Mouse (Mus musculus) T-helper 1 cell (primary cell): ENCODE results near the gene Cdk8.

Experiments
- in situ Hi-C: fragments of 300-600 bp; cut with MboI, MseI; formaldehyde crosslinking; loops from one replicate; pipeline ENCODE4 v1.15.1; 2025; ENCODE audit warnings: high pct_unique_total_duplicates

Cdk8 gene

DNA sequence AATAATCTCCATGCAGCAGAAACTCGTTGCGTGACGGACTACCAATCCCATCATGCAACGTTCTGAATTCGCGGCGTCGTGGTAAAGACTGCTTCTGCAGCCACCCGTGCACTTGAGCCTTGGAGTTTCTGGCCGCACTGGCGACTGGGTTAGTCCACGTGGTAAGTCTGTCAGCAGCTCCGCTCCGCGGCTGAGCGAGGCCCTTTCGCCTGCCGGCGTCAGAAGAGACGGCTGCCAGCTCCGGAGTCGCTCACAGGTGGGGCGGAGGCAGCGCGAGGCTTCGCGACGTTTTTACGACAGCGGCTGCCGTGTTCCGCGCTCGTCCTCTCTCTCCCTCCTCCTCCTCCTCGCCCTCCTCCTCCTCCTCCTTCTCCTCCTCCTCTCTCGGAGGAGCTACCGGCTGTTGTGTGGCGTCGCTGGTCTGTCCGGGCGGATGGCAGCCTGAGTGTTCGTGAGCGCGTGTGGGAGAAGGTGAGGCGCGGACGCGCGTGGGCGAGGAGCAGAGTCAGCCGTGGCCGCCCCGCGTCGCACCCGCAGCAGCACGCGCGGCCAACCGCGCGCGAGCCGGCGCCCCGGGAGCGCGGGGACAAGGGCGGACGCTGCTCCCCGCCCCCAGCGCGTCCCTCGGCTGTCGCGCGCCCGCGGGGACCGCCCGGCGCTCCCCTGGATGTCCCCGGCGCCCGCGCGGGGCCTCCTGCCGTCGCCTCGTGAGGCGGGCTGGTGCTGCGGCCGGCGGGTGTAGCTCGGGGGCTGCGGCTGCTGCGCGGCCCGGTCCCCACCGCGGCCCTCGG is at the start of gene Cdk8:
Cdk8 (plus strand) TSS at position 367 of the 791 bp plus-strand sequence.
- in situ Hi-C loops, result loop anchor here (25.0 kb wide), 1 partner anchor 856 kb away; the partner anchor contains the start of genes Lnx2 and Polr1d

DNA sequence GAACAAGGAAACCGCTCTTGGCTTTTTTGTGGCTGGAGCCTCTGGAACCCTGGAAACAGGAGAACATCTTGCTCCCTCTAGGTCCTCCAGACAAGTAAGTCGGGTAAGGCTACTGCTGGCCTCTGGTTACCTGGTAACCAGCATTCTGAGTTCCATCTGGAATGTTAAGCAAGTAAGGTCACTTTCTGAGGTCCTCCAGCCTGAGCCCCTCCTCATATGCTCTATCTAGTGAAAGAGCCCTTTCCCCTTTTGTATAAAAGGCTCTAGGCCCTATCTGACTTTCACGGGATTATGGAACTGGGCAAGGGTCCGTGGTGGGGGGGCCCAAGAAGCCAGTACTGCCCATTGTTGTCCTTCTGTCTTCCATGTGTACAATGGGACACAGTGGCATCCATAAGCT is 45.8 kb upstream of the Cdk8 start, which contains the start of gene 1700001J03Rik:
1700001J03Rik (minus strand) TSS at position 101 of the 400 bp plus-strand sequence.
- in situ Hi-C loops, result loop anchor here (5.0 kb wide), 1 partner anchor 117 kb away; no protein-coding TSS in a partner anchor

DNA sequence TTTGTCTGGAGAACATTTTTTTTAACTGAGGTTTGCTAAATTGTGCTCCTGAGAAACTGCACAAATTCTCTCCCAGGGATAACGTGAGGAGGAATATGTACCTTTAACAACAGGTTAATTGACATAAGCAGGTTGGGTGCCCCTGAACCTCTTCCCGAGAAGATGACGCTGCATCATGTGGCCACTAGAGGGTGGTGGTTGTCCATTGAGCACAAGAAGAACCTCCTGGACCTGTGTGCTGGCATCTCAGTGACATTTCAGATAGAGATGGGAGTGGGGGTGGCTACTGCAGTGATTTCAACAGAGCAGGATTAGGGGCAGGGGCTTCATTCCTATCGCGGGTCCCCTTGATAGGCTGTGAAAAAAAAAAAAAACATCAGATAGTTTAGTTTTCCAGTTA is 43.6 kb upstream of the Cdk8 start:
- in situ Hi-C loops, result loop anchor here (5.0 kb wide), 1 partner anchor 115 kb away; no protein-coding TSS in a partner anchor

DNA sequence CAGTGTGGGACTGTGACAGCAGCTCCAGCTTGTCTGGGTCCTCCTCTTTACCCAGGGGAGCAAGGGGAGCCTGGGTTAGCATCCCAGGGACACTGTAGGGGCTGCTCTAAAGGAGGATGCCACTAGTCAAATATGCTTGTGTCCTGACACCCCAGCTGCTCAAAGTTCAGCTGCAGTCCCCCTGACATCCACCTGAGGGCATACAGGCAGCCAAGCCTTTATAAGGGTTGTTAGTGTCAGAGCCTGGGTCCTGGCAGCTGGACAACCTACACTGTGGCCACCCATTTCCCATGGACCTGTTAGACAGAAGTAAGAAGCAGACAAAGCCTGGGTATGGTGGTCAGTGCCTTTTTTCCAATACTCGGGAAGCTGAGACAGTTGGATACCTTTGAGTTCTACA is 42.9 kb upstream of the Cdk8 start:
- in situ Hi-C loops, result loop anchor here (5.0 kb wide), 1 partner anchor 114 kb away; no protein-coding TSS in a partner anchor

DNA sequence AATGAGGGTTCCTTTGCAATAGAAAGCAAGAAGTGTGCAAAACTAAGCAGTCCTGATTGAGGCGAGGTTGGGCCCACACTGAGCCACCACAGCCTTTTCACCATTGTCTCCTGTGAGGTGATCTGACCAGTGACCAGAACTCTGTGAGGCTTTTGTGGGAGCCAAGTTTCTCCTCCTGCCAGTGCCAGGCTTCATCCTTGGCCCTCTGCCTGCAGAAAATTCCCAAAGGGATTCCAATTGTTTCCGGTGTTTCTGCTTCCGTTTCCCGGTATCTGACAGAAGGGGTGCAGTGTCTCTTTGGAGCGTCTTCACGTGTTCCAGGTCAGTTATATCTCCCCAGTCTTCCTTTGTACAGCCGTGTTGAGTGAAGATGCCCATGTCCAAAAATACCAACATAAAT is 42.3 kb upstream of the Cdk8 start:
- in situ Hi-C loops, result loop anchor here (5.0 kb wide), 1 partner anchor 114 kb away; no protein-coding TSS in a partner anchor

DNA sequence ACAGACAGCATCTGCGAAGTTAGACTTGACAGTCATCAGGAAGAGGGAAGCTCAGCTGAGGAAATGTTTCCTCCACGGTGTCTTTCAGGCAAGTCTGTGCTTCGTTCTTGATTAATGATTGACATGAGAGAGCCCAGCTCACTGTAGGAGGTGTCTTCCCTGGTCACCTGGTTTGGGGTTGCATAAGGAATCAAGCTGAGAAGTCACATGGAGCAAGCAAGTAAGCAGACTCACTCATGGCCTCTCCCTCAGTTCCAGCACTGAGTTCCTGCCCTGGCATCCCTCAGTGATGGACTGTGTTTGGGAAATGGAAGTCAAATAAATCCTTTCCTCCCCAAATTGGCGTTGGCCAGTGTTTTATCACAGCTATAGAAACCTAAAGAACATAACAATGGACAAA is 40.9 kb upstream of the Cdk8 start:
- in situ Hi-C loops, result no loop called here

DNA sequence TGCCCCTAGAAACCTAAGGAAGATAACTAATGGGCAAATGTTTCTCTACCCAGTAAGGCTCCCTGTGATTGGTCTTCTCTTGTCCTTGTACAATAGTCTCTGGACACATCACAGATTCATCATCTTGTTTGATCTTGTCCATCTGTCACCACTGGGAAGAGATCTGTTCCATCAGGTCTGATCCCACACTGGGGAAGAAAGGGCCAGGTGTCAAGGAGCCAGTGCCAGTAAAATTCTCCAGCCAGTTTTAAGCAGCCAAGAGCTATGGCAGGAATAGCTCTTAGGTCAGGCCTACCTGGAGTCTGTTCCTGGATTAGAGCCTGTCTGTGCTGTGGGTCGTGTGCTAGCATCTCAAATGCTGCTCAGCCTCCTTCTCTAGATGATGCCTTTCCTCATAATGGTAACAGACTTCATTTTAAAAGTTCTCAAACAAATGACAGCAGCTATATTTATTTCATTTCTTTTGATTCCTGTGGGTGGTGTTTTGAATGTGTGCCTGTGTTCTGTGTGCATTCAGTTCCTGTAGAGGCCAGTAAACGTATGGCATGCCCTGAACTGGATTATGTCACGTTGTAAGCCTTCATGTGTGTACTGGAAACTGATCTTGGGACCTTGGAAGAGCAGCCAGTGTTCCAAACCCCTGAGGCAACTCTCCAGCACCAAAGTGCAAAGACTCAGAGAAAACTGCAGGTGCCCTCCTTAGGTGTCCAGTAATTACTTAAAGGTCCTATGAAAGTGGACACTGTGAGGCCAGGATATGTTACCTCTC is 40.3 kb upstream of the Cdk8 start:
- in situ Hi-C loops, result no loop called here

DNA sequence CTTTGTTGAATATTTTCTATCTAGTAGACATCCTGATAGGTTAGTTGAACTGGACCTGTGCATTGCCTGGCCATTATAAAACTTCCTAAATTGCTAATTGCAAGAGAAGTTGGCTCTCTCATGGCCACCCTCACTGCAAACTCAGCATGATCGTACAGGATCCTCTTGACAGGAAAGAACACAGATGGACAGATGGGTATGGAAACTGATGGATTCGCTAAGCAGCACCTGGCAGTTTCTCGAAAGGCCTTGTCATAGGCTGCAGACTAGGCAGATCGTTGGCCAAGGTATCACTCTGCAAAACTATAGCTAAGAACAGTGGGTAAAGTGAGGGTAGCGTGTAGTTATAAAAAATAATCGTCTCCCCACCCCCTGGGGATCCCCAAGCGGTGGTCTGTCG is 37.7 kb upstream of the Cdk8 start:
- in situ Hi-C loops, result no loop called here

DNA sequence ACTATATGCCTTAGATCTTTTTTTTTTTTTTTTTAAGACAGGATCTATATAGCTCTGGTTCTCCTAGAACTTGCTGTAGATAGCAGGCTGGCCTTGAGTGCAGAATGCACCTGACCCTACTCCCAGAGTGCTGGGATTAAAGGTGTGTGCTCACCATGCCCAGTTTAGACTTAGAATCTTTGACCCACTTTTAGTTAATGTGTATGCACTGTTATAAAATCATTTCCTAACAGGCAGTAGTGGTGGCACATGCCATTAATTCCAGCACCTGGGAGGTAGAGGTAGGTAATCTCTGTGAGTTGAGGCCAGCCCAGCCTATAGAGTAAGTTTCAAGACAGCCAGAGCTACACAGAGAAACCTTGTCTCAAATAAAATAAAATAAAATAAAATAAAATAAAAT is 32.0 kb upstream of the Cdk8 start:
- in situ Hi-C loops, result no loop called here

DNA sequence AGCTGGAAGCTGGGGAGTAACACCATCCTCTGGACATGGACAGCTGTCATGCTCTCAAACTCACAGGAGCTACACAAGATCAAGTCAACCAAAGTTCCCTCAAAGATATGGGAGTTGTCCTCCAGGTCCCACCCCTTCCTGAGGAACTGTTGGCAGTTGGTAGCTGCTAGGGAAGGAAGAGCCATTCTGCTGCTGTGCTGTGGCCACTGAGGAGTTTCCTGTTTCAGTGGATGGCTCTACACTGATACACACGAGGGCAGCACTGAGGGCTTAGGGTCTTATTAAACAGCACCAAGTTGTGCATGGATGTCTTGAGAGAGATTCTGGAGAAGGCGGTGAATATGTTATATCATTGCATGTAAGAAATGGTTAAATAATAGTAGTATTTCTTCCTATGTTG is 31.5 kb upstream of the Cdk8 start:
- in situ Hi-C loops, result no loop called here

DNA sequence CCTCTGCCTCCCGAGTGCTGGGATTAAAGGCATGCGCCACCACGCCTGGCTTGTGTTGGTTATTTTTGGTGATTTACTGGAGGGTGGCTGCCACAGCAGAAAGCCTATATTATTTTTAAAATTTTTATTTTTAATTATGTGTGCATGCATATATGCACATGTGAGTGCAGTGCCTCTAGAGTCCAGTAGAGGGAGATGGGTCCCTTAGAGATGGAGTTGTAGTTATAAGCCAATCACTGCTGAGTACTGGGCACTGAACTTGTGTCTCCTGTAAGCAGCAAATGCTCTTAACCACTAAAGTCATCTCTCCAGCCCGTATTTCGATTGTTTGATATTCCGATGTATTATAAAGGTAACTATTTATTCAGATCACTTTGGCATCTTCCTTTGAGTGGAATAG is 30.4 kb upstream of the Cdk8 start:
- in situ Hi-C loops, result loop anchor here (25.0 kb wide), 1 partner anchor 587 kb away; the partner anchor contains the start of gene Usp12

DNA sequence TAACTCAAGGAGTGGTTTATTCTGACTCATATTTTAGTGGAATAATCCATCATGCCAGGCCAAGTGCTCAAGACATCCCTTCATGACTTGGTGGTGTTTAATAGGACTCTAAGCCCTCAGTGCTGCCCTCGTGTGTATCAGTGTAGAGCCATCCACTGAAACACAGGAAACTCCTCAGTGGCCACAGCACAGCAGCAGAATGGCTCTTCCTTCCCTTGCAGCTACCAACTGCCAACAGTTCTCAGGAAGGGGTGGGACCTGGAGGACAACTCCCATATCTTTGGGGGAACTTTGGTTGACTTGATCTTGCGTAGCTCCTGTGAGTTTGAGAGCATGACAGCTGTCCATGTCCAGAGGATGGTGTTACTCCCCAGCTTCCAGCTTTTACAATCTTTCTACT is 27.1 kb upstream of the Cdk8 start:
- in situ Hi-C loops, result loop anchor here (25.0 kb wide), 1 partner anchor 583 kb away; the partner anchor contains the start of gene Usp12

DNA sequence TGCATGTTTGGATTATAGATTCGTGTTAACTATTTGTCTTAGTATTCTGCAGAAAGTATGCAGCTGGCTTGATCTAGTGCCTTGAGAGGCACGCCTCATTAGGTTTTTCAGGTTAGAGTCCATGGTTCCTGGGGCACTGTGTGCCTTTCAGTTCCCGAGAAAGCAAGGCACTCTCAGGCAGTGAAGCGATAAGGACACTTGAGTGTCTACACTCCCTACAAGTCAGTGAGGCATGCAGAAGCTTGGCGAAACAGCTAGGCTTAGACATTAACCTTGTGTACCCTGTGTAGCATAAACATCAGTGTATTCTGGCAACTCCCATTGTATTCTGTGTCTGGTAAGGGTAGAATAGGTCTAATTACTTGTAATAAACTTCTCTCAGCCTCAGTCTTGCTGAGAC is 25.5 kb upstream of the Cdk8 start:
- in situ Hi-C loops, result loop anchor here (25.0 kb wide), 1 partner anchor 582 kb away; the partner anchor contains the start of gene Usp12

DNA sequence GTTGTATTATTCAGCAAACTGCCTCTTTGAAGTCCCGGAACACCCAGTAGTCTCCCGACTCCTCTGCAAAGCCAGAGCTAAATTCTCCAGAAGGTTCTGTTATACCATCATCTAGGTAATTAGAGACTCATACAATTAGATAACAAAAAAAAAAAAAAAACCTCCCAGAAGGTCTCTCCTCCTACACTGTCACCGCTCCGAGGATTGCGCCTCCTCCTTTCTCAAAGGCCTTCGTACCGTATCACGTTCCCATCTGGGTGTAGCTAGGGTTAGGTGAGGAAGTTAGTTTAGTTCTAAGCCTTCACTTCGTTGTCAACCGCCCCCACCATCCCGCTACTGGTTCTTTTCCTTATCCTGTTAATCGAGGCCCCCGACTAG is 10.5 kb upstream of the Cdk8 start:
- in situ Hi-C loops, result loop anchor here (10.0 to 25.0 kb wide), 2 partner anchors 567 to 1644 kb away; partner anchors contain the start of genes Pomp and Usp12

DNA sequence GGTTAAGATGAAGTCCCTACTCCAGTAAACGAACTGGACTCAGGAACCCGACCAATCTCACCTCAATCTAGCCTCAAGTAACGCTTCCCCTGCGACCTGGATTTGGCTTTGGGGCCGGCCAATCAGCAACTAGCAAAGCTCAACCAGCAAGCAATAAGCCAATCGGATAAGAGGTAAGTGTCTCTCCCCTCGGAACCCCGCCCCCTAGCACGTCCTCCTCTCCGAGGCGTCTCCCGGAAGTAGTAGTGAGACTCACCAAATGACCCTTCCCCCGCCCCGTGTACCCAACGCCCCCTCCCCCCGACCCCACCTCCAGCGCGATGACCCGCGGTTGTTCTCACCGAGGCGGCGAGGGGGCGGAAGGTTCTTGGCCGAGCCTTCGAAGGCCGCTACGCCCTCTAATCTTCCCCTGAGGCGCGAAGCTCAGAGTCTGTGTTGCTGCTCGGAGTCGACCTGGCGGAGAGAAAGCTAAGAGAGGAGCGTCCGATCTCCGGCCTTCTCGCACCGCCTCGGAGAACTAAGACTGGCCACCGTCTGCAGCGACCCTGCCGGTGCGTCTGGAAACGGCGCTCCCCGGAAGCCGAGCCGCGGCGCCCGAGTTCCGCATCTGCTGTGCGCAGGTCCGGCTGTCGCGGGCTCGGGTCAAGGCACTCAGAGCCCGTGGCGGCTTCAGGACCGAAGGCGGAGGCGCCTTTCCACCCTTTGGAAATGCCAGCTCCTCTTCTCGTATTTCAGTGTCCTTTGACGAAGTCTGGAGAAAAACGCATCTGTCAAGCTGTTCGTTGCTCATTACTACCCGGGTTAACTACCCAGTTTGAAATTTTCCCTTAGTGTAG is 9.9 kb upstream of the Cdk8 start, which contains the start of gene Rnf6:
Rnf6 (minus strand) TSS at position 677 of the 836 bp plus-strand sequence.
- in situ Hi-C loops, result loop anchor here (10.0 to 25.0 kb wide), 2 partner anchors 566 to 1644 kb away; partner anchors contain the start of genes Pomp and Usp12

DNA sequence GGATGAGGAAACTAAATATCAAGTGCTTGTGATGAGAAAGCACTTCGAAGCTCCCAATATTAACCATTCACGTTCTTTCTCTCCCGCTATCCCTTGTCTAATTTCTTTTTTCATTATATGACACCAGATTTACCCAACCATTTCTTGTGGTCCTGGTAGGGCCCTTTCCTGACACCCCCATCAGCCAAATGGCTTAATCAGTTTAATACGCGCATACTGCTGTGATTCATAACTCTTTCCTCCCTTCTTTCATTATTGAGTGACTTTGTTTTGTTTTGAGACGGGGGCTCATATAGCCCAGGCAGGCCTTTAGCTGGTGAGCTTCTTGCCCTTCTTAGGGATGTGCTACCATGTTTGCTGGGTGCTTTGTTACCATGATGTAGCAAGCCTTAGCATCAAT is 9.3 kb upstream of the Cdk8 start:
- in situ Hi-C loops, result loop anchor here (10.0 to 25.0 kb wide), 2 partner anchors 566 to 1643 kb away; partner anchors contain the start of genes Pomp and Usp12

DNA sequence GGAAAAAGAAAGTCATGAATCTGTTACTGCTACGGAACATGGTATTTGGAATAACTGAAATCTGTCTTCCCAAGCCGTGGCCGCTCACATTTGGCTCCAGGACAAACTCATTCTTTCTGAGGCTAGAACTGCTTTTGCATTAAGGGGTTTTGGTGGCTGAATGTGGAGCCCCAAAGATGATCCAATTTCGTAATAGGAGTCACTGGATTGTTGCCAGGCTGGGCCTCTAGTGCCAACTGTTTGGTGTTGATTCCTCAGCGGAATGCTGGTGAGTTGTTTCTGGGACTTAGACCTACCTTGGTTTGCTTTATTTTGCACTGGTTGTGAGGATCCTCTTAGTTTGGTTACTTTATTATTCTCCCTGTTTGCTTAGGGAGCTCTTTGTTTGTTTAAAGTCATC is 7.2 kb upstream of the Cdk8 start:
- in situ Hi-C loops, result loop anchor here (10.0 to 25.0 kb wide), 2 partner anchors 564 to 1641 kb away; partner anchors contain the start of genes Pomp and Usp12

DNA sequence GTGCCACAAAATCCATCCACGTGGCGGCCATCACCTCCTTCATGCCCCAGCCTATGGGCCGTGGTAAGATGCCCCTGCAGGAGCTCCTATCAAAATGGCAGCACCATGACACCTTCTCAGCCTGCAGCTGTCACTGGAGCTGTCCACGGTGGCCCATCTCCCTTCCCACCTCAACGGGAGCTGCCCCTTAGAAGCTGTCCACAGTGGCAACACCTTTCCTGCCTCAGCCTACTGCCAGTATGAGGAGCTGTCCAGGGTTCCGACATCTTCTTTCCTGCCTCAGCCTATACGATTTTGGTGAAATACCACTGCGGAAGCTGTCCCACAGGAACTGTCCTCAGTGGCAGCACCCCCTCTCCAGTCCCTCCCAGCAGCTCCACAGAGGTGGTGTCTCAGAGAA is 3.5 kb upstream of the Cdk8 start:
- in situ Hi-C loops, result loop anchor here (10.0 to 25.0 kb wide), 2 partner anchors 860 to 1637 kb away; partner anchors contain the start of genes Lnx2, Polr1d and Pomp

DNA sequence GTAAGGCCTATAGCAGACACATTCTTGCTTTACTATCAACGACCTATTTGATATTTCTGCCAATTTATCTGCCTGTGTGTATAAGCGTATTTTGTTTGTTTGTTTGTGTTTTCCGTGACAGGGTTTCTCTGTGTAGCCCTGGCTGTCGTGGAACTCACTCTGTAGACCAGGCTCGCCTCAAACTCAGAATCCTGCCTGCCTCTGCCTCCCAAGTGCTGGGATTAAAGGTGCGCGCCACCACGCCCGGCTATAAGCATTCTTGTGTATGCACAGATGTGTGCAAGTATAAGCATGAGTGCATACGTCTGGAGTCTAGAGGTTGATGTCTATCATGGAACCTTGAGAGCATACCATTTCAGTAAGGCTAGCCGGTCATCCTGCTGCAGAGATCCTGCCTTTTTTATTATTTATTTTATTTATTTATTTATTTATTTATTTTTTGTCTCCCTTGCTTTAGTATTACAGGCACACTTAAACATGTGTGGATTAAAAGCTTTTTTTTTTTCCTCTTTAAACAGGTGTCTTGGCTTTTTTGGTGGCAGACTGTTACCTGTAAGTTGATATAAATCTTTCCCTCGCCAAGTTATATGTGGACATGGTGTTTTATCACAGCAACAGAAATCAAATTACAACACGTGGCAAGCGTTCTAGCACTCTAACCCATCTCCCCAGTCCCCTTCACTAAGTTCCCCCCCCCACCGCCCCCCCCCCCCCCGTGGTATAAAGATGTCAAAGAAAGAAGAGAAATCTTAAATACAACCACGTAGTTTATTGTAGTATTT is 970 bp upstream of the Cdk8 start:
- in situ Hi-C loops, result loop anchor here (10.0 to 25.0 kb wide), 2 partner anchors 857 to 1635 kb away; partner anchors contain the start of genes Lnx2, Polr1d and Pomp

DNA sequence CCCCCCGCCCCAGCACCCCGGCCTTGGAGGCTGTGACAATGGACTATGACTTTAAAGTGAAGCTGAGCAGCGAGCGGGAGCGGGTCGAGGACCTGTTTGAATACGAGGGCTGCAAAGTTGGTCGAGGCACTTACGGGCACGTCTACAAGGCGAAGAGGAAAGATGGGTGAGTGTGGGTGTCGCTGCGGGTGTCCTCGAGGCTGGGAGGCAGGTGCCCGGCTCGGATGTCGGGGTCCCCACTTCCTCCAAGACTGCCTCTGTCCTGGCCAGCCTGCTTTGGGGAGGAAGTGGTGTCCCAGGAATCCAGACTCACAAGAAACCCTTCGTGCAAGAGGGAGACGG is 596 bp downstream of the Cdk8 start:
- in situ Hi-C loops, result loop anchor here (25.0 kb wide), 1 partner anchor 856 kb away; the partner anchor contains the start of genes Lnx2 and Polr1d
